Mouse (Mus musculus) mouse embryonic stem cell (cell line): ENCODE results near the gene Mettl7a3.
"Not testable (repeated sequence)": the region's sequence is repeated elsewhere in the genome, so short reads cannot be mapped to it uniquely, and the experiment has no call there.

ENCODE experiments used
- in situ Hi-C, 2 experiments: fragments of 300-500 bp; cut with MboI; formaldehyde crosslinking; loops; 1 replicate in 1 of 2; 3 replicates in 1 of 2; pipeline ENCODE4 v1.14.3; 2019 to 2020; ENCODE audit warnings: low sequenced_read_pairs in 2 of 2, low pct_unique_long_range_greater_than_20kb in 1 of 2, mixed read lengths in 1 of 2; ENCODE audit not compliant: unreplicated experiment in 1 of 2

The Mettl7a3 gene

GRCm38 (mm10) chr15:100367119-100367518, 32.4 kb downstream of the Mettl7a3 start:
- in situ Hi-C loops = no loop called here

DNA sequence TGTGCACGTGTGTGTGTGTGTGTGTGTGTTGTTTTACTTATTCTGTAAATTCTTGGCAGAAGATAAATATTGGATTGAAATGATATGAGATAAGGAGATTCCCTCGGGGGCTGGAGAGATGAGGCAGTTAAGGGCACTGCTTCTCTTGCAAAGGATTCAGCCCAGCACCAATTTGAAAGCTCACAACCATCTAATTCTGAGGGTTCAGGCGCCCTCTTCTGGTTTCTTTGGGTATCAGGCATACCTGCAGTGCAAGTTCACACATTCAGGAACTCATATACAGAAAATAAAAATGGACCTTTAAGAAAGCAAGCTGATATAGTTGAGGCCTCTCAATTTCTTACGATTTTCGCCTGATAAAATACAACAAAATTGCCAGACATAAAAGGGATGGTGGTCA, 40.3 kb downstream of the Mettl7a3 start:
- in situ Hi-C loops = no loop called here

GRCm38 (mm10) chr15:100377847-100378505, 43.2 kb downstream of the Mettl7a3 start:
- in situ Hi-C loops = not testable (repeated sequence)

DNA sequence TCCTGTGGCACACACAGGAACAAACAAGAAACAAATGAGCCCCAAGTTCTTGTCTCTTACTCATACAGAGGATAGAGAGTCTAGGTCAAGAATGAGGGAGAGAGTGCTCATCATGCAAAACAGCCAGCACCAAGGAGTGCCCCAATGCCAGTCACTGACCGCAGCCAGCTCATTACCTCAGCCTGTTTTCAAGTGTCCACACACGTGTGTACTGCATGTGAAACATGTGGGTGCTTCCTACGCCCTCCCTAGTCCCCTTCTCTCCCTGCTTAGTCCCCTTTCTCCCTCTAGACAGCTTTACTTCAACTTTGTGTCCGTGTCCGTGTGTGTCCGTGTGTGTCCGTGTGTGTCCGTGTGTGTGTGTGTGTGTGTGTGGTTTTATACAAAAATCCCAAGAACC, 44.9 kb downstream of the Mettl7a3 start:
- in situ Hi-C loops = no loop called here

GRCm38 (mm10) chr15:100380104-100380503, 45.4 kb downstream of the Mettl7a3 start:
- in situ Hi-C loops = no loop called here

- in situ Hi-C loops = no loop called here
These were observed 51.0 kb downstream of the Mettl7a3 start for GRCm38 (mm10) chr15:100385705-100386104.

GRCm38 (mm10) chr15:100387544-100388223, 53.0 kb downstream of the Mettl7a3 start:
- in situ Hi-C loops = no loop called here

- in situ Hi-C loops = no loop called here
These were observed 53.6 kb downstream of the Mettl7a3 start for GRCm38 (mm10) chr15:100388224-100388835.

DNA sequence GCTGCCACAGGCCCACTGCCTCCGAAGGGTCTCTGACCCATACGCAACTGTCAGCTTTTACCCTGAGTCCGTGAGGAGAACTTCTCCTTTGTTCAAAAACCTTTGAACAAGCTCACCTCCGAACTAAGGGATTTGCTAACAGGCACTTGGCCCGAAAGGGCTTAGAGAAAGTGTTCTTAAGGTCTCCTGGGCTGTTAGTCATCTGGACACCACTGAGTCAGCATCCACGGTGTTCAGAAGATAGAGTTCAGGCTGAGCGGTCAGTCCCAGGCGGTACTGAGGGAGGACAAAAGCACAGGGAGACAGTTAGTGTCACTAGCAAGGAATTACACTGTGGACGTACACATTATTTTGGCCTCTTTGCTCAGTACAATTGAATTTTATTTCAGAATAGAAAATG, 54.2 kb downstream of the Mettl7a3 start:
- in situ Hi-C loops = no loop called here
